Mouse (Mus musculus) liver, postnatal 0 days (tissue): ENCODE results near the gene Stx8. TPM values are rescaled to one million over a fixed set of nuclear protein-coding genes. Genes with fewer than 3 reads are reported as not detected.

Experiments
- ATAC-seq: fragments of 200-750 bp; cut with Nextera tagmentation; 2 replicates; pipeline ENCODE4 v1.8.0; 2017; ENCODE audit warnings: mild to moderate bottlenecking, moderate library complexity
- DNase-seq: peaks from one replicate; pipeline ENCODE4 v3.0.0-alpha.2; 2016
- H3K27ac ChIP-seq: fragments of 300-500 bp; sonication (generic); 2 replicates; pipeline ENCODE4 v1.5.1; 2014; ENCODE audit warnings: antibody characterized with exemption, moderate library complexity, mild to moderate bottlenecking, low read depth
- H3K27me3 ChIP-seq: fragments of 300-500 bp; sonication (generic); 2 replicates; pipeline ENCODE4 v1.6.1; 2014; ENCODE audit warnings: low read length, control low read depth, mixed read lengths; ENCODE audit not compliant: insufficient read depth
- H3K36me3 ChIP-seq: fragments of 300-500 bp; sonication (generic); replicated peaks from 2 replicates; pipeline ENCODE4 v1.6.1; 2014; ENCODE audit warnings: mild to moderate bottlenecking, control low read depth, low read length, moderate library complexity, mixed read lengths; ENCODE audit not compliant: insufficient read depth
- H3K4me1 ChIP-seq: fragments of 300-500 bp; sonication (generic); 2 replicates; pipeline ENCODE4 v1.6.1; 2014; ENCODE audit warnings: antibody characterized with exemption, mild to moderate bottlenecking, control low read depth; ENCODE audit not compliant: insufficient read depth
- H3K4me2 ChIP-seq: fragments of 300-500 bp; sonication (generic); 2 replicates; pipeline ENCODE4 v1.6.1; 2014; ENCODE audit warnings: low read depth, mild to moderate bottlenecking, low read length, moderate library complexity, mixed read lengths
- H3K4me3 ChIP-seq: fragments of 300-500 bp; sonication (generic); 2 replicates; pipeline ENCODE4 v1.5.1; 2014; ENCODE audit warnings: low read depth, low read length
- H3K9ac ChIP-seq: fragments of 300-500 bp; sonication (generic); replicated peaks from 2 replicates; pipeline ENCODE4 v1.6.1; 2014; ENCODE audit warnings: mild to moderate bottlenecking, moderate library complexity
- H3K9me3 ChIP-seq: fragments of 300-500 bp; sonication (generic); 2 replicates; pipeline ENCODE4 v1.6.1; 2016; ENCODE audit warnings: mild to moderate bottlenecking, control low read depth, low read length, mixed read lengths
- CTCF ChIP-seq: sonication (generic); IDR thresholded peaks from 2 replicates; pipeline ENCODE4 v1.5.1; 2016; ENCODE audit warnings: antibody characterized with exemption, low read depth
- EP300 ChIP-seq: IDR thresholded peaks from 2 replicates; pipeline ENCODE4 v1.6.1; 2016; ENCODE audit warnings: antibody characterized with exemption, low read depth, mild to moderate bottlenecking
- WGBS: fragments of 180-500 bp; shearing (Covaris S2); extraction: QIAGEN DNeasy Blood & Tissue Kit; methylation state at CpG from one replicate; pipeline ENCODE4 v1.1.7; 2014; ENCODE audit not compliant: insufficient replicate concordance; 5-methylcytosine and 5-hydroxymethylcytosine counted together
- polyA plus RNA-seq: library from polyadenylated mRNA; unstranded; fragments of >200 nt; fragmentation: Nextera tagmentation; extraction: Ambion mirVana; gene quantifications from 2 replicates; pipeline ENCODE4 v1.2.1, GENCODE M21; 2015

Stx8 gene
- polyA plus RNA-seq, 1 experiment from 2014 or later: 27.4 TPM

DNA sequence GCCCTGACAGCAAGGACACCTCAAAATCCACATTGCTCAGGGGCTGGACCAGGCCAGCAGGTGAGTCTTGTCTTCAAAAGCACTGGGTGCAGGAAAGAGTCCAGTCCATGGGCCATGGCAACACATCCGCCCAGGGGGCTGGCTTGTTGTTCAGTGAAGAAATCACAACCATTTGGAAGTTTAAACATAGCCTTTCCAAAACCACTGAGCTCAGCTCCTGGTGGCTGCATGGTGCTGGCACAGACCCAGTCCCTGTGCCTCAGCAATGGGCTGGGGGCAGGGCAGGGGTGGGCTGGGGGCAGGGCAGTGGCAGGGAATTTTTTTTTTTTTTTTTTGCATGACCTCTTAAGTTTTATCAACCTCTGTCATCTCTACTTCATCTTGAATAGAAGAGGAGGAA, 242.6 kb downstream of the Stx8 start:
- no peak overlapping the region for H3K4me3 ChIP-seq
- DNase-seq (no peak), ATAC-seq (no peak)
- no peaks in the 10 kb centered on the region for H3K36me3 ChIP-seq
- TF ChIP-seq CTCF (no peak), EP300 (no peak)
- H3K27me3 ChIP-seq: no peaks in the 10 kb centered on the region
- 81% methylated on average over 1 of the region's 1 CpGs for WGBS
- H3K4me1 ChIP-seq: peaks cover 2% of the 10 kb centered on the region; the same call in 1 of the 2 replicates
- H3K27ac ChIP-seq: no peak overlapping the region
- no peaks in the 10 kb centered on the region for H3K9me3 ChIP-seq
- H3K9ac ChIP-seq: no peak overlapping the region
- H3K4me2 ChIP-seq: no peak overlapping the region

DNA sequence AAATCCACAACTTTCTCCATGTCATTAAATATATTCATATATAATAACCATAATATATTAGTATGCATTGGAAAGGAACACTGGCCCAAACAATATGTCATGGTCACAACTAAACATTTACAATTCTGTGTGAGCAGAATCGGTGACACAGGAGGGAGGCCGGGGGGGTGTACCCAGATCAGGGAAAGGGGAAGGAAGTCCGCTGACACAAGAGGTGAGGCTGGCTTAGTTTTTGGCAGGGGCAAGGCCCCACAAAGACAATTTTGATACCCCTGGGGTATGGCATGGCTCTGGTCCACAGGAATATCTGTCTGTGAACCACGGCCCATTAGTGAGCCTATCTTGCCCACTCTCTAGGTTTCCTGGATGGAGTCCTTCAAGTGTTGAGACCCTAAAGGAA, 243.5 kb downstream of the Stx8 start:
- Histone ChIP-seq H3K27ac (no peak overlapping the region), H3K36me3 (no peaks in the 10 kb centered on the region), H3K9me3 (no peaks in the 10 kb centered on the region), H3K9ac (no peak overlapping the region), H3K4me1 (peaks cover 2% of the 10 kb centered on the region; the same call in 1 of the 2 replicates), H3K27me3 (no peaks in the 10 kb centered on the region), H3K4me3 (no peak overlapping the region), H3K4me2 (no peak overlapping the region)
- no peak for ATAC-seq
- 40% methylated on average over 4 of the region's 4 CpGs for WGBS
- no peak for DNase-seq
- no peak for TF ChIP-seq CTCF
- no peak for TF ChIP-seq EP300

DNA sequence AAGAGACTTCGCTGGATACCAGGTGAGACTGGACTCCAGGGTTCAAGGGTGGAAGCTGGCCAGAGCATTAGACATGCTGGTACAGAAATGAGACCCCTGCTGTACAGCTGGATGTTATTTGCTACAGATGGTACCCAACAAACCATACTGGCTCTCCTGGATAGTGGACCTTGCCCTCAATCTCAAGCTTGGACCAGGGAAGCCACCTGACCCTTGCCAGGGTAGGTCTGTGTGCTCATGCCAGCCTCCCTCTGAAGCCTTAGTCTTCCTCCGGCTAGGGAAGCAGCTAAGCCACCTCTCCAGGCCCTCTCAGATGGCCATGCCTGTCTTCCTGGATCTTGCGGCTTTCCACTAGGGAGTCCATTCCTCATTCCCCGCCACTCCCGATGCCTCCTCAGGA, 244.7 kb downstream of the Stx8 start:
- WGBS: 83% methylated on average over 5 of the region's 5 CpGs
- H3K4me2 ChIP-seq: no peak overlapping the region
- no peaks in the 10 kb centered on the region for H3K9me3 ChIP-seq
- DNase-seq: no peak
- peaks cover 2% of the 10 kb centered on the region; the same call in 1 of the 2 replicates for H3K4me1 ChIP-seq
- H3K27ac ChIP-seq: no peak overlapping the region
- ATAC-seq: no peak
- no peak overlapping the region for H3K9ac ChIP-seq
- TF ChIP-seq CTCF (no peak), EP300 (no peak)
- H3K27me3 ChIP-seq: no peaks in the 10 kb centered on the region
- H3K4me3 ChIP-seq: no peak overlapping the region
- no peaks in the 10 kb centered on the region for H3K36me3 ChIP-seq

DNA sequence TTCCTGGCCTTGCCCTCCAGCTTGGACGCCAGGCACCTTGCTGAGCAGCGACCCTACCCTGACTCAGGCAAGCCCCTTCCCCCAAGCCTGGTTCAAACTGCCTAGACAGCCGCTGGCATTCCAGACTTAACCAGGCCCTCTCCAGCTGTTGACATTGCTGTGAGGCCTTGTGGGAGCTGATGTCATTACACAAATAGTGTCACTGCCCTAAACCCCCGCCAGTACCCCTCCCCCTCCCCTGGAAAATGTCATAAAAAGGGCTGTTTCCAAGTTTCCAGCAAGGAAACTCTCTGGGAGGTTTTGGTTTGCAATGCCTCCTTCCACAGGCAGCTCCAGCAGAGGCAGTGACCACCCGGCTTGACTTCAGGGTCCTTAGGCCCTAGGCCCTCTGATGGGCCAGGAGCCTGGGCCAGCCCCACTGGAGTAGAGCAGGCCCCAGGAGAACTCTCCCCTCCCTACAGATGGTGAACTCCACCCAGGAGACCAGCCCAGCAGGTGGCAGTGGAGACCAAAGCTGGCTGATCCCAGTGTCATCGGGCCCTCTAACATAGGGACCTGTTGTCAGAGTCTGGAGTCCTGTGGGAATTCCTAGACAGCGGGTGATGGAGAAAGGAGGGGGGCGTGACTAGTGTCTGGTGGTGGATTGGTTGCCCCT, 246.1 kb downstream of the Stx8 start:
- Histone ChIP-seq H3K4me3 (no peak overlapping the region), H3K27ac (no peak overlapping the region), H3K9ac (no peak overlapping the region), H3K27me3 (no peaks in the 10 kb centered on the region), H3K9me3 (no peaks in the 10 kb centered on the region), H3K4me1 (peaks cover 2% of the 10 kb centered on the region; the same call in 1 of the 2 replicates), H3K36me3 (no peaks in the 10 kb centered on the region), H3K4me2 (no peak overlapping the region)
- DNase-seq: peak; percentile 58
- peak; percentile 82 for ATAC-seq
- no peak for TF ChIP-seq EP300
- TF ChIP-seq CTCF: peak; percentile 54
- 42% methylated on average over 8 of the region's 8 CpGs for WGBS

DNA sequence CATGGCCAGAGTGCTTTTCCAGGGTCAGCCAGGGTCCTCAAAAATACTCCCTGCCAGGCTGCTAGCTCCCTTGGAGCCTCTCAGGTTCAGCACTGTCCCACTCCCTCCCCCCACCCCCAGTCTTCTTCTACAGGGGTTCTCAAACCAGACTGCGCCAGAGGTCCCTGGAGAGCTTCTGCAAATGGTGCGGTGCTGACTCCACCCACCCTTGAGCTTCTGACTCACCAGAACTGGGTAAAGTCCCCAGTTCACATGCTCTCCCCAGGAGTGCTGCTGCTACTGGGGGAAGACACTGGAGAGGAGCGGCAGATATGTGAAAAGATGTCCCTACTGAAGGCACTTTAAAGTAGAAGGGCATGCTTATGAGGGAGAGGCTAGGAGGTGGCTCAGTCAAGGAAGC, 247.9 kb downstream of the Stx8 start:
- Histone ChIP-seq H3K4me2 (no peak overlapping the region), H3K9me3 (no peaks in the 10 kb centered on the region), H3K27ac (no peak overlapping the region), H3K4me1 (no peaks in the 10 kb centered on the region), H3K36me3 (no peaks in the 10 kb centered on the region), H3K27me3 (no peaks in the 10 kb centered on the region), H3K4me3 (no peak overlapping the region), H3K9ac (no peak overlapping the region)
- 52% methylated on average over 3 of the region's 3 CpGs for WGBS
- no peak for TF ChIP-seq CTCF
- ATAC-seq (no peak), DNase-seq (no peak)

DNA sequence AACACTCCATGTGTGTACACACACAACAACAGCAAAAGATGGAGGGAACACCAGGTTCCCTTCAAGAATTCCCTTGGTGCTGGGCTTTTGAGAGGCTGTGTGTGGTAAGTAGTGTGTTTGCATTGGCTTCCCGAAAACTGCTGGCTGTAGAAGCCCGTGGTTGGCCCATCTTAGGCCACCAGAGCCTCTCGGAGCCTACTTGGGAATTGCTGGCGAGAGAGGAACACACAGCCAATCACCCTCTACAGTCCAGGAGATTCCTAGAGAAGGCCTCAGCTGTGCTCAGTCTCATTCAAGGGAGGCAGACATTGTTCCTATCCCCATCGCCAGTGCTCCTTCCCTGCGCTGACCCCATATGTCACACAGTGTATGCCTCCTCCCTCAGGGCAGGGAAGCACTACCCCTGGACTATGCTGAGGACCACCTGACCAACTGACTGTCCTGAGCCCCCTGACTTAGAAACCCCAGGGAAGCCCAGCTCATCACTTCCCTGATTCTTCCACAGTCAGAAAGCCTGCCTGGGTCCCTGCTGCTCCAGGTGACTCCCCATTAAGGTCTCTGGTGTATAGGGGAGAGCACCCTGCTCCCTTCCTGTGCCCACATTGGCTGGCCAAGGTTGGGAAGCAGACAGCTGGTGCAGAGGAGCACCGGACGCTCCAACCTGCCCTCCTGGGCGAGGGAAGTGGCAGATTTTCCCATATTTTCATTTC, 248.7 kb downstream of the Stx8 start:
- DNase-seq (no peak), ATAC-seq (no peak)
- WGBS: 77% methylated on average over 9 of the region's 9 CpGs
- Histone ChIP-seq H3K9me3 (no peaks in the 10 kb centered on the region), H3K4me3 (no peak overlapping the region), H3K36me3 (no peaks in the 10 kb centered on the region), H3K4me1 (no peaks in the 10 kb centered on the region), H3K9ac (no peak overlapping the region), H3K4me2 (no peak overlapping the region), H3K27ac (no peak overlapping the region), H3K27me3 (no peaks in the 10 kb centered on the region)
- TF ChIP-seq CTCF (no peak), EP300 (no peak)
